Comparison of ENCODE assay signal across 8 mouse cellular contexts in genomic region chr10:24789747-24790545, GRCm38 (mm10). TPM values are rescaled to one million over a fixed set of nuclear protein-coding genes. Genes with fewer than 3 reads are reported as not detected.
DNase-seq lines count a peak whose midpoint lies in the region; ATAC-seq and TF ChIP-seq lines count a peak whose summit lies in the region.
"Had no signal": no experiment of that assay in that cellular context is flagged by ENCODE, and none has a peak within 500 bp of the region (broad histone marks: within the 10 kb centered on the region; RNA-seq: fewer than 3 reads in every experiment).

No protein-coding gene starts in this region.

- H3K9ac ChIP-seq in embryonic facial prominence, embryonic 14.5 days (ENCODE audit: low read depth, low read length), result no peak overlapping the region
- no peak overlapping the region for H3K9ac ChIP-seq in lung, embryonic 14.5 days
- H3K9ac ChIP-seq: neural tube, embryonic 13.5 days had no signal

- no peak overlapping the region for H3K4me2 ChIP-seq in embryonic facial prominence, embryonic 14.5 days (ENCODE audit: low read depth, low read length)
- H3K4me2 ChIP-seq in lung, embryonic 14.5 days, result no peak overlapping the region
- H3K4me2 ChIP-seq: neural tube, embryonic 13.5 days had no signal

- no peaks in the 10 kb centered on the region for H3K9me3 ChIP-seq in embryonic facial prominence, embryonic 14.5 days (ENCODE audit: control insufficient read depth, low read length)
- H3K9me3 ChIP-seq in lung, embryonic 14.5 days (ENCODE audit: low read depth, low read length), result no peaks in the 10 kb centered on the region
- H3K9me3 ChIP-seq: neural tube, embryonic 13.5 days had no signal

- ATAC-seq in embryonic facial prominence, embryonic 14.5 days (ENCODE audit: low read depth), result no peak
- ATAC-seq in lung, embryonic 14.5 days (ENCODE audit: insufficient read depth), result no peak

- H3K4me1 ChIP-seq in embryonic facial prominence, embryonic 14.5 days (ENCODE audit: control insufficient read depth, insufficient read depth, low read length), result no peaks in the 10 kb centered on the region
- no peaks in the 10 kb centered on the region for H3K4me1 ChIP-seq in lung, embryonic 14.5 days (ENCODE audit: insufficient read depth)
- H3K4me1 ChIP-seq: neural tube, embryonic 13.5 days had no signal

- no peaks in the 10 kb centered on the region for H3K36me3 ChIP-seq in embryonic facial prominence, embryonic 14.5 days (ENCODE audit: control insufficient read depth, insufficient read depth, low read length)
- H3K36me3 ChIP-seq in lung, embryonic 14.5 days (ENCODE audit: insufficient read depth), result no peaks in the 10 kb centered on the region
- H3K36me3 ChIP-seq: neural tube, embryonic 13.5 days had no signal

- no peak overlapping the region for H3K4me3 ChIP-seq in embryonic facial prominence, embryonic 14.5 days (ENCODE audit: low read depth, low read length)
- no peak overlapping the region for H3K4me3 ChIP-seq in lung, embryonic 14.5 days (ENCODE audit: low read depth, low read length)
- H3K4me3 ChIP-seq: neural tube, embryonic 13.5 days had no signal

- peak; percentile 6 for DNase-seq in 3134 (ENCODE audit: extremely low read depth, insufficient read length, low spot score)
- peak; percentile 71 for DNase-seq in 3T3-L1 (ENCODE audit: low read depth, low spot score)
- DNase-seq in adrenal gland, adult 18-20 months (ENCODE audit: low spot score in 2 of 2), result peak; percentile 30 to 47
- DNase-seq in embryonic facial prominence, embryonic 14.5 days (ENCODE audit: low spot score), result peak; percentile 14
- DNase-seq in kidney, postnatal 10 days, result peak; percentile 81
- peak; percentile 70 for DNase-seq in lung, embryonic 14.5 days
- peak; percentile 21 to 58 for DNase-seq in spleen, postnatal 14 days (ENCODE audit: low spot score in 2 of 2)

- 74% methylated on average over 11 of the region's 11 CpGs for WGBS in embryonic facial prominence, embryonic 14.5 days
- 71% methylated on average over 11 of the region's 11 CpGs for WGBS in lung, embryonic 14.5 days

- H3K27me3 ChIP-seq in embryonic facial prominence, embryonic 14.5 days (replicated peaks; ENCODE audit: control insufficient read depth, insufficient read depth, low read length), result no peaks in the 10 kb centered on the region
- no peaks in the 10 kb centered on the region for H3K27me3 ChIP-seq in lung, embryonic 14.5 days (ENCODE audit: insufficient read depth, low read length)
- H3K27me3 ChIP-seq: neural tube, embryonic 13.5 days had no signal

- TF ChIP-seq CTCF in lung, embryonic 14.5 days (IDR thresholded peaks at IDR 0.05; ENCODE audit: low read depth), result peak; percentile 65

- H3K27ac ChIP-seq in embryonic facial prominence, embryonic 14.5 days (replicated peaks; ENCODE audit: low read depth, low read length), result no peak overlapping the region
- H3K27ac ChIP-seq in lung, embryonic 14.5 days (ENCODE audit: low read depth), result no peak overlapping the region
- H3K27ac ChIP-seq: neural tube, embryonic 13.5 days had no signal

RNA-seq across cellular contexts. Expression of gene Enpp3, which starts 52.7 kb away (rescaled TPM):
- total RNA-seq in adrenal gland, adult 18-20 months (2021), result 1 to 10 TPM in 1 of 2 experiments, under 1 TPM in 1; 0.96 to 2.5 TPM
- 7.2 and 7.7 TPM in 2 replicates for polyA plus RNA-seq in embryonic facial prominence, embryonic 14.5 days (2014; fragmentation: Nextera tagmentation; extraction: Ambion mirVana)
- 2.4 and 4.2 TPM in 2 replicates for polyA plus RNA-seq in lung, embryonic 14.5 days (2014; fragmentation: Nextera tagmentation; extraction: Ambion mirVana)

Comparison
In these comparisons a context has a peak if more than half of its experiments do, and no peak if none do; other contexts are left out.
1. DNase-seq: peak in every context shown above with its lines; median percentile 81 in kidney, postnatal 10 days; 71 in 3T3-L1; 70 in lung, embryonic 14.5 days; 40 in spleen, postnatal 14 days; 38 in adrenal gland, adult 18-20 months; 14 in embryonic facial prominence, embryonic 14.5 days; 6 in 3134.